Mouse (Mus musculus) lung, embryonic 16.5 days (tissue): ENCODE data around the gene C3ar1. TPM values are rescaled to one million over a fixed set of nuclear protein-coding genes. Genes with fewer than 3 reads are reported as not detected.

Experiments used
- ATAC-seq: fragments of 200-750 bp; cut with Nextera tagmentation; 2 replicates; pipeline ENCODE4 v1.8.0; 2017; ENCODE audit warnings: low read depth, mild to moderate bottlenecking, moderate library complexity
- H3K27ac ChIP-seq: fragments of 300-500 bp; sonication (generic); 2 replicates; pipeline ENCODE4 v1.5.1; 2014; ENCODE audit warnings: mild to moderate bottlenecking, control low read depth, low read length
- H3K27me3 ChIP-seq: fragments of 300-500 bp; sonication (generic); 2 replicates; pipeline ENCODE4 v1.6.1; 2014; ENCODE audit warnings: low read depth, low read length, mixed read lengths; ENCODE audit not compliant: control insufficient read depth, insufficient read depth
- H3K36me3 ChIP-seq: fragments of 300-500 bp; sonication (generic); 2 replicates; pipeline ENCODE4 v1.6.1; 2014; ENCODE audit warnings: low read length; ENCODE audit not compliant: control insufficient read depth, insufficient read depth
- H3K4me1 ChIP-seq: fragments of 300-500 bp; sonication (generic); replicated peaks from 2 replicates; pipeline ENCODE4 v1.6.1; 2014; ENCODE audit warnings: low read length, mixed read lengths; ENCODE audit not compliant: control insufficient read depth, insufficient read depth
- H3K4me2 ChIP-seq: fragments of 300-500 bp; sonication (generic); 2 replicates; pipeline ENCODE4 v1.6.1; 2014; ENCODE audit warnings: low read depth, low read length, control low read depth
- H3K4me3 ChIP-seq: fragments of 300-500 bp; sonication (generic); 2 replicates; pipeline ENCODE4 v1.5.1; 2014; ENCODE audit warnings: mild to moderate bottlenecking, low read length, control low read depth
- H3K9ac ChIP-seq: fragments of 300-500 bp; sonication (generic); 2 replicates; pipeline ENCODE4 v1.6.1; 2014; ENCODE audit warnings: low read length, control low read depth
- H3K9me3 ChIP-seq: fragments of 300-500 bp; sonication (generic); 2 replicates; pipeline ENCODE4 v1.6.1; 2016; ENCODE audit warnings: low read length; ENCODE audit not compliant: control insufficient read depth
- WGBS: fragments of 180-500 bp; shearing (Covaris S2); extraction: QIAGEN DNeasy Blood & Tissue Kit; methylation state at CpG from one replicate; pipeline ENCODE4 v1.1.7; 2014; 5-methylcytosine and 5-hydroxymethylcytosine counted together
- polyA plus RNA-seq: library from polyadenylated mRNA; unstranded; fragments of >200 nt; fragmentation: Nextera tagmentation; extraction: Ambion mirVana; gene quantifications from 2 replicates; pipeline ENCODE4 v1.2.1, GENCODE M21; 2015

The C3ar1 gene
- polyA plus RNA-seq, 1 experiment from 2014 or later: 3.4 TPM

DNA sequence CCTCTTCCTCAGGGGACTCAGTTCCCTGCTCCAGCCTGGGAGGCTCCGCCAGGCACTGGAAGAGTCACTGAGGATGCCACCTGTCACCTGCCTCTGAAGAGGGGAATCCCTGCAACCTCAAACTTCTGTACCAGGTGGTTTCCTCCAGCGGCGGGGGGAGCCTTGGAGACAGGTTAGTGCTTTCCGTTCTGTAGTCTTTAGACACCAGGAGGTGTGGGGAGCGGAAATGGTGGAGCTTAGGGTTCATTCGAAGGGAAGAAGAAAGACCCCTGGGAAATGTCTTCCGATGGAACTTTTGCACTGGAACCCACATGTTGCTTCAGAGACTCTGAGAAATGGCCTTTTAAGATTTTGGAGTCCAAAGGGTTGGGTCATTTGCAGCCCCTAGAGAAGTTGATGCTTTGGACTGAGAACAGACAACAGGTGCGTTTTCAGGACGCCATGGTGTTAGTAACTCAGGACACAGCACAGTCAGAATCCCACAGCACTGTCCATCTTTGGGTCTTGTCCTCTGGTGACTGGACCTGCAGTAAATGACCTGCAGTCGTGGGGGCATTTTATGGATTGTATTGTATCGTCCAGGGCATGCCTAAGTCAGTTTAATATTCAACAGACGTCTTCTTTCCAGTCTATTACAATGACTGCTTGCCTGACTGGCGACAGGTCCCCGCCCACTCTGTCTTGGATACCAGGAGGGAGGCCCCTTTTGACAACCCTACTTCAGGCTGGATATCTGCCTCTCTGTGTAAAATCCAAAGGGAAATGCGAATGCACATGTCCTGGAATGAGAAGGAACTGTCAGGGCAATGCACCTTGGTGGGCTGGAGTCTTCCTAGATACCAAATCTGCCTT is 34.9 kb downstream of the C3ar1 start:
- no peaks in the 10 kb centered on the region for H3K27me3 ChIP-seq
- WGBS: 31% methylated on average over 15 of the region's 15 CpGs

GRCm38 (mm10) chr6:122820071-122820798 is 35.7 kb downstream of the C3ar1 start:
- Histone ChIP-seq H3K27ac (peak overlapping the region; percentile 73), H3K4me3 (peak overlapping the region; percentile 68), H3K27me3 (no peaks in the 10 kb centered on the region), H3K36me3 (no peaks in the 10 kb centered on the region), H3K4me2 (peak overlapping the region; percentile 63), H3K4me1 (peaks cover 29% of the 10 kb centered on the region), H3K9ac (peak overlapping the region; percentile 89), H3K9me3 (no peaks in the 10 kb centered on the region)
- peak; percentile 74 for ATAC-seq
- 1% methylated on average over 36 of the region's 38 CpGs for WGBS

More for the DNA sequence above, 34.9 kb downstream of the C3ar1 start:
- Histone ChIP-seq H3K9me3 (no peaks in the 10 kb centered on the region), H3K9ac (peak overlapping the region; percentile 89), H3K4me1 (peaks cover 37% of the 10 kb centered on the region), H3K4me2 (peak overlapping the region; percentile 63), H3K27ac (no peak overlapping the region), H3K4me3 (peak overlapping the region; percentile 68), H3K36me3 (no peaks in the 10 kb centered on the region)
- ATAC-seq: no peak

- Histone ChIP-seq H3K27me3 (no peaks in the 10 kb centered on the region), H3K9me3 (no peaks in the 10 kb centered on the region), H3K4me1 (peaks cover 21% of the 10 kb centered on the region), H3K27ac (peak within 1 kb of the TSS; percentile 73), H3K4me2 (peak within 1 kb of the TSS; percentile 63), H3K4me3 (peak within 1 kb of the TSS; percentile 68), H3K9ac (peak within 1 kb of the TSS; percentile 89), H3K36me3 (no peaks in the 10 kb centered on the region)
- ATAC-seq: peak; percentile 92
- under 1% methylated on average over 48 of the region's 61 CpGs for WGBS
Observed at GRCm38 (mm10) chr6:122819306-122820070, 36.5 kb downstream of the C3ar1 start, which contains the start of gene Foxj2. TSS of gene Foxj2 (plus strand) at chr6:122819914.

DNA sequence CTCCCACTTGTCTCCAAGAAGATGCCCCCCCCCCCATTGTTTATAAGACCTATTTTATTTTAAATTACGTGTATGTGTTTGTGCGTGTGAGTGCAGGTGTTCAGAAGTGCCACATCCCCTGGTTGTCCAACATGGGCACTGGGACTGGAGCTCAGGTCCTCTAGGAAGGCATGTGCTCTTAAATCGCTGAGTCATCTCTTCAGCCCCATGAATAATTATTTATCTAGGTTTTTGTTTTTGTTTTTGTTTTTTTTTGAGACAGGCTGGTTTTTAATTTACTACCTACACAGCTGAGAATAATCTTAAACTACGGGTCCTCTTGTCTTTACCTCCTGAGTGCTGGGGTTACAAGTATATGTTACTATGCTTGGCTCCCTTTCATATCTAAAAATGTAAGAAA is 42.3 kb downstream of the C3ar1 start:
- no peak overlapping the region for H3K4me3 ChIP-seq
- ATAC-seq: no peak
- no peaks in the 10 kb centered on the region for H3K27me3 ChIP-seq
- H3K4me1 ChIP-seq: peaks cover 9% of the 10 kb centered on the region; the same call in 1 of the 2 replicates
- H3K9ac ChIP-seq: no peak overlapping the region
- no peaks in the 10 kb centered on the region for H3K36me3 ChIP-seq
- H3K4me2 ChIP-seq: no peak overlapping the region
- H3K9me3 ChIP-seq: no peaks in the 10 kb centered on the region
- 85% methylated on average over 4 of the region's 4 CpGs for WGBS
- H3K27ac ChIP-seq: no peak overlapping the region

- H3K4me3 ChIP-seq: no peak overlapping the region
- 84% methylated on average over 4 of the region's 4 CpGs for WGBS
- no peak for ATAC-seq
- H3K27ac ChIP-seq: no peak overlapping the region
- no peak overlapping the region for H3K4me2 ChIP-seq
- H3K9me3 ChIP-seq: no peaks in the 10 kb centered on the region
- H3K9ac ChIP-seq: no peak overlapping the region
- H3K36me3 ChIP-seq: no peaks in the 10 kb centered on the region
- no peaks in the 10 kb centered on the region for H3K27me3 ChIP-seq
- peaks cover 9% of the 10 kb centered on the region; the same call in 1 of the 2 replicates for H3K4me1 ChIP-seq
Observed at GRCm38 (mm10) chr6:122812716-122813115, 43.2 kb downstream of the C3ar1 start.

DNA sequence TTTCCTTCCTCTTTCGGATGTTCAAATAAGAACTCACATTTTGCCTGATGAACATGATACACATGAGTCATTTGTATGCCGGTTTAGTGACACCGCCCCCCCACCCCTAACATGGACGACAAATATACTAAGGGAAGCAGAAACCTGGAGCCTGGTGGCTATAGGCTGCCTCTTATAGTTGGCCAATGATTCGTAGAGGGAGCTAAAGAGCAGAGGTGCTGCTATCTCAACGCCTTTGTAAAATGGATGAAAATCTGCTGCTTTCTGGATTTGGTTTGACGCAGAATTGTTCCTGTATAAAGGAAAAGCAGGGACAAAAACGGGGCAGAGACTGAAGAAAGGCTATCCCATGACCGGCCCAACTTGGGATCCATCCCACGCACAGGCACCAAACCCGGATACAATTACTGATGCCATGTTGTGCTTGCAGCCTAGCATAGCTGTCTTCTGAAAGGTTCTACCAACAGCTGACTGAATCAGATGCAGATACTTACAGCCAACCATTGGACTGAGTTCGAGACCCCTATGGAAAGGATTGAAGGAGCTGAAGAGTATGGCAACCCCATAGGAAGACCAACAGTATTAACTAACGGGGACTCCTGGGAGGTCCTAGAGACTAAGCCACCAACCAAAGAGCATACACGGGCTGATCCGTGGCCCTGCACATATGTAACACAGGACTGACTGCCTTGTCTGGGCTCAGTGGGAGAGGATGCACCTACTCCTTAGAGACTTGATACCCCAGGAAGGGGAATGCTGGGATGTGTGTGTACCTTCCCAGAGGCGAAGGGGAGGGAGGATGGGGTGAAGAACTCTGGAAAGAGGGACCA is 44.0 kb downstream of the C3ar1 start:
- 28% methylated on average over 16 of the region's 16 CpGs for WGBS
- Histone ChIP-seq H3K4me2 (peak overlapping the region; percentile 70), H3K27ac (peak overlapping the region; percentile 100), H3K36me3 (no peaks in the 10 kb centered on the region), H3K4me3 (peak overlapping the region; percentile 78), H3K9ac (peak overlapping the region; percentile 43), H3K27me3 (no peaks in the 10 kb centered on the region), H3K9me3 (no peaks in the 10 kb centered on the region), H3K4me1 (peaks cover 9% of the 10 kb centered on the region; the same call in 1 of the 2 replicates)
- peak; percentile 53 for ATAC-seq

DNA sequence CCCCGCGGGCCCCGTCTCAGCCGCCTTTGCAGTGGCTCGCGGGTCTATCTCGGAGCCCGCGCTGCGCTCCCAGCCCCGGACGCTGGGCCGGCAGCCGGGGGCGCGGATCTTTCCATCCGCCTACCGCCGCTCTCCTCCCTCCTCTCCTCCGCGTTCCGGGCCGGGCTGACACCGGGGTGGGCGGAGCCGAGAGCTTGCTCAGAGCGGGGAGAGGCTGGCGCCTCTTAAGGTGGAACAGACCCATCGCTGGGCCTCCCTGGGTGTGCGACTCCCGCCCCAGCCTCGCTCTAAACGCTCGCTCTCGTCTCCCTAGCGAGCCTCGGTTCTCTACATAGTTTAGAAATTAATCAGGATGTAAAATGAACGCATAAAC is 44.7 kb downstream of the C3ar1 start:
- peaks cover 9% of the 10 kb centered on the region; the same call in 1 of the 2 replicates for H3K4me1 ChIP-seq
- peak overlapping the region; percentile 100 for H3K27ac ChIP-seq
- H3K9ac ChIP-seq: peak overlapping the region; percentile 81
- H3K36me3 ChIP-seq: no peaks in the 10 kb centered on the region
- H3K4me2 ChIP-seq: peak overlapping the region; percentile 70
- H3K27me3 ChIP-seq: no peaks in the 10 kb centered on the region
- no peaks in the 10 kb centered on the region for H3K9me3 ChIP-seq
- H3K4me3 ChIP-seq: peak overlapping the region; percentile 78
- WGBS: under 1% methylated on average over 35 of the region's 38 CpGs
- peak; percentile 97 for ATAC-seq

GRCm38 (mm10) chr6:122810615-122811279 is 45.2 kb downstream of the C3ar1 start:
- WGBS: under 1% methylated on average over 30 of the region's 30 CpGs

More at GRCm38 (mm10) chr6:122810615-122811279, 45.2 kb downstream of the C3ar1 start:
- Histone ChIP-seq H3K27me3 (no peaks in the 10 kb centered on the region), H3K4me1 (peaks cover 9% of the 10 kb centered on the region; the same call in 1 of the 2 replicates), H3K27ac (peak overlapping the region; percentile 100), H3K36me3 (no peaks in the 10 kb centered on the region), H3K4me2 (peak overlapping the region; percentile 75), H3K4me3 (peak overlapping the region; percentile 78), H3K9ac (peak overlapping the region; percentile 81), H3K9me3 (no peaks in the 10 kb centered on the region)
- ATAC-seq: peak; percentile 99
